ENCODE assay signal across 20 mouse cellular contexts in the genomic region with DNA sequence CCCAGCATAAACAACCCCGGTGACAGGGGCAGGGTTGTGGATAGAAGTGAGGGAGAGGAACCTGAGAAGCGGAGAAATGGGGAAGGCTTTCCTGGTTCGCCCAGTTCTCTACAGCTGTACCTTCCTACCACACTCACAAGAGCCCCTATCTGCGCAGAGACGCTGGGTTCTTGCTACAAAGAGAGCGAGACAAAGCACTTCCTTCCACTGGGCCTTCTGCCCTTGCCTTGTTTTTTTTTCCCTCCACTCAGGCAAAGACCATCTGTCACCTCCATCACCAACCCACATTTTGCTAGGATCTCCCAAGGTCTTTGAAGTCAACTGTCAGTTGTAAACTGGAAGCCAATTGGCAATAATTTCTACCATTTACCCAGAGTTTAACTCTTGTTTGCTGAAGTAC.
DNase-seq lines count a peak whose midpoint lies in the region; ATAC-seq and TF ChIP-seq lines count a peak whose summit lies in the region.
"Had no signal": no experiment of that assay in that cellular context is flagged by ENCODE, and none has a peak within 500 bp of the region (broad histone marks: within the 10 kb centered on the region; RNA-seq: fewer than 3 reads in every experiment).

No protein-coding gene starts in this region.

- peaks cover 6% of the 10 kb centered on the region; the same call in 1 of the 2 replicates for H3K36me3 ChIP-seq in heart, embryonic 11.5 days (ENCODE audit: control insufficient read depth, insufficient read depth, low read length)
- H3K36me3 ChIP-seq in neural tube, embryonic 13.5 days = peaks cover 18% of the 10 kb centered on the region; the same call in 1 of the 2 replicates

- WGBS in cerebellum, adult 2 months = 41% methylated on average over 6 of the region's 6 CpGs
- WGBS in heart, embryonic 11.5 days (ENCODE audit: insufficient replicate concordance) = 58% methylated on average over 6 of the region's 6 CpGs
- WGBS in neural tube, embryonic 13.5 days = 74% methylated on average over 6 of the region's 6 CpGs

- H3K4me2 ChIP-seq in heart, embryonic 11.5 days = no peak overlapping the region
- no peak overlapping the region for H3K4me2 ChIP-seq in neural tube, embryonic 13.5 days
- H3K4me2 ChIP-seq: heart, embryonic 15.5 days; hindbrain, embryonic 13.5 days had no signal

- DNase-seq in cerebellum, adult 2 months = peak in 1 of 2 experiments; percentile 32
- DNase-seq in cerebellum, adult 8-10 months = no peak
- DNase-seq in heart, adult 9 months (ENCODE audit: low spot score in 2 of 2) = no peak
- DNase-seq in neural tube, embryonic 10.5 days (ENCODE audit: extremely low spot score, low spot score) = no peak
- no peak for DNase-seq in yolk sac, embryonic 10.5 days (ENCODE audit: low spot score)
- no peak for DNase-seq in gastrocnemius, postnatal 4 days (ENCODE audit: low spot score in 2 of 2)
- DNase-seq: cerebellum, postnatal 36 days; gastrocnemius, postnatal 14 days; kidney, adult 11 months; kidney, postnatal 10 days; liver; liver, postnatal 0 days; lung, postnatal 14 days; right cerebral cortex, postnatal 4 days; thymus, postnatal 36 days had no signal

- no peak overlapping the region for H3K4me3 ChIP-seq in cerebellum, adult 2 months (replicated peaks; ENCODE audit: insufficient read depth, low read depth, low read length)
- H3K4me3 ChIP-seq in heart, embryonic 11.5 days (ENCODE audit: low read depth, low read length) = no peak overlapping the region
- H3K4me3 ChIP-seq in neural tube, embryonic 13.5 days = no peak overlapping the region
- H3K4me3 ChIP-seq: heart, embryonic 15.5 days; hindbrain, embryonic 13.5 days; left cerebral cortex, adult 2 months had no signal

- no peak overlapping the region for H3K9ac ChIP-seq in heart, embryonic 11.5 days (ENCODE audit: low read depth, low read length)
- H3K9ac ChIP-seq in neural tube, embryonic 13.5 days = no peak overlapping the region
- H3K9ac ChIP-seq: heart, embryonic 15.5 days; hindbrain, embryonic 13.5 days; liver, postnatal 0 days had no signal

- H3K9me3 ChIP-seq in heart, embryonic 11.5 days (replicated peaks; ENCODE audit: control insufficient read depth, low read length) = no peaks in the 10 kb centered on the region
- no peaks in the 10 kb centered on the region for H3K9me3 ChIP-seq in neural tube, embryonic 13.5 days
- H3K9me3 ChIP-seq: heart, embryonic 15.5 days; hindbrain, embryonic 13.5 days had no signal

- no peak for TF ChIP-seq CTCF in cerebellum, adult 2 months (IDR thresholded peaks at IDR 0.05; ENCODE audit: borderline replicate concordance, insufficient read depth, low read depth, low read length)

- no peaks in the 10 kb centered on the region for H3K27me3 ChIP-seq in cerebellum, adult 2 months (ENCODE audit: control insufficient read depth, insufficient read depth, low read length)
- H3K27me3 ChIP-seq in heart, embryonic 11.5 days (ENCODE audit: control insufficient read depth, insufficient read depth, low read length) = no peaks in the 10 kb centered on the region
- H3K27me3 ChIP-seq in neural tube, embryonic 13.5 days = no peaks in the 10 kb centered on the region
- H3K27me3 ChIP-seq: heart, embryonic 15.5 days; hindbrain, embryonic 13.5 days had no signal

- peaks cover 5% of the 10 kb centered on the region; the same call in 1 of the 2 replicates for H3K4me1 ChIP-seq in cerebellum, adult 2 months (ENCODE audit: control insufficient read depth, insufficient read depth, low read length)
- peaks cover 17% of the 10 kb centered on the region for H3K4me1 ChIP-seq in heart, embryonic 11.5 days (ENCODE audit: control insufficient read depth, insufficient read depth, low read length)
- H3K4me1 ChIP-seq in neural tube, embryonic 13.5 days (replicated peaks) = peaks cover 23% of the 10 kb centered on the region

- no peak for TF ChIP-seq POLR2A in cerebellum, adult 2 months (IDR thresholded peaks at IDR 0.05; ENCODE audit: borderline replicate concordance, insufficient read depth, low read length)

- 0 out of 2 replicates have a peak overlapping the region, but pooled peaks have one; percentile 2 for H3K27ac ChIP-seq in cerebellum, adult 2 months (ENCODE audit: insufficient read depth, low read length)
- peak overlapping the region; percentile 41 for H3K27ac ChIP-seq in heart, embryonic 11.5 days (ENCODE audit: low read depth, low read length)
- H3K27ac ChIP-seq in neural tube, embryonic 13.5 days (replicated peaks) = peak overlapping the region; percentile 1; the same call in 1 of the 2 replicates
- H3K27ac ChIP-seq: heart, embryonic 15.5 days; hindbrain, embryonic 13.5 days; left cerebral cortex, adult 2 months had no signal

- ATAC-seq in heart, embryonic 11.5 days (replicated peaks; ENCODE audit: insufficient number of reproducible peaks, low FRiP score, low TSS enrichment) = no peak
- ATAC-seq in neural tube, embryonic 13.5 days (ENCODE audit: low read depth) = no peak
- ATAC-seq: liver, postnatal 0 days had no signal
